Mouse (Mus musculus): ENCODE data around the gene Spata48.

Spata48 gene

DNA sequence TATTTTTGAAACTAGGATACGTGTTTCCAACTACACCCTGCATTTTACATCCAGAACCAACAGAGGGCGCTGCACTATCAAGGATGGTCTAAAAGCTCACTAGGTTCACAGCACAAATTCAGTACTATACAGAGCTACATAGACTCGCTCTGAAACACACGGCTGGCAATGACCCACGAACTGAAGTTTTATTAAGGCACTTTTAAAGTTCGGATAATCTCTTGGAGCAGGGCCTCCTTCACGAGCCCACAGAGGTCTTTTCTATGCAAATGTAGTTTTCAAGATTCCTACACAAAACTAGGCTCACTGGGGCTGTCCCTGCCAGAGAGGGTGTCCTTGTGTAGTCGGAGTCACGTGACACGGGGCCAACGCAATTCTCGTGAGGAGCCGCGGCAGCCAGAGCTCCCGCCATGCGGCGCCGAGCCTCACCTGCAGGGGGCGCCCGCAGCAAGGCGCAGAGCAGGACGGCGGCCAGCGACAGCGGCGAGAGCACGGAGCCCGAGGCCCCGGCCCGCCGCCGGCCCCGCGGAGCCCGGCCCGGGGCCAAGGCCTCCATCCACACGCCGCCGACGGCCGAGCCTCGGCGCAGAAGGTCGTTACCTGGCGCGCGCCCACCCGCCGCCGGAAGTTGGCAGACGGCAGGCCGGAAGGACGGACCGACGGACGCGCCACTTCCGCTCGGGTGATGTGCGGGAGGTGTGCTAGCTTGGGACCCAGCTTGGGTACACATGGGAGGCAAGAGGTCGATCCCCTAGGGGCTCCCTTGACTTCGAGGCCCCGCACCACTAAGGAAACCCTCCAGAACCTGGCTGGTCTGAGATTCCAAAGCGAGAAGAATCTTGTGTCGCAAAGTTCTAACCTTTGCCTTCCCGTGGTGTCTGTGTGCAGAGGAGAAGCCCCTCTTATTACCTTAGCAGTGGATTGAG is at the start of gene Spata48, which contains the start of gene Zpbp:
Gene Spata48 (plus strand): TSS at position 460 of the 926 bp plus-strand sequence.
Gene Zpbp (minus strand): TSS at position 774 of the 926 bp plus-strand sequence.
- peak; percentile 92 for DNase-seq

- DNase-seq, result no peak
Measured at GRCm38 (mm10) chr11:11414188-11414587, 47.7 kb upstream of the Spata48 start.

- no peak for DNase-seq
Measured at GRCm38 (mm10) chr11:11417356-11417755, 44.5 kb upstream of the Spata48 start.

GRCm38 (mm10) chr11:11455037-11455436 is 6.9 kb upstream of the Spata48 start:
- DNase-seq, result no peak

DNA sequence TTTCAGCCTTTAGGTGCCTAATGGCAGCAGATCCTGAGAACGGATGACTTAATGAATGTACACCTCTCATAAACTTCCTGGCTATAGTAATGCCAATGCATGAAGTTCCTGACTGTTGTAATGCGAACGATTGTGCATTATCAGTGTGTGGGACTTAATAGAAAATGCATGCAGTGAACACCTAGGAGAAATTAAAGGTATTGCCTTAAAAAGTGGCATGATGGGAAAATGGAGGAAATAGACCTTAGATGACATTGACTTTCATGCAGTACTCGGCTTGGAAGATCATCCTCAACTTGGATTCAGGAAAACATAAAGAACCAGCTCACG is 632 bp downstream of the Spata48 start:
- no peak for DNase-seq

DNA sequence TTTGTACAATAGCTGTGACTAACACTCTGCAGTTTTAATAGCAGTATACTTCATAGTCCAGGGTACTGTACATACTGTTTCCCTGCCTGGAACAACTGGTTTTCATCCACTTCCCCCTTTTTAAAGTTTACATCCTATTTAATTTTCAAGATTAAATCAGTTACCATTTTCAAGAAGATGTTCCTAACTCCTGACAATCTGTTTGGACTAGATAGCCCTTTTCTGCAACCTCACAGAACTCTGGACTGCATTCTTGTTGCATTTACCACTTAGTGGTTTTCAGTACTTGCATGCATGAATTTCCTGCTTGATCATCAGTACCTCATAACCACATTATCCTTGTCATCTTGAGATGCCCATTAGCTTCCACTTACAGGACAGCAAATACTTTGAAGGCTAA is 7.0 kb downstream of the Spata48 start:
- no peak for DNase-seq

GRCm38 (mm10) chr11:11484378-11484777 is 22.5 kb downstream of the Spata48 start:
- no peak for DNase-seq

GRCm38 (mm10) chr11:11492044-11492443 is 30.1 kb downstream of the Spata48 start:
- DNase-seq, result no peak

DNA sequence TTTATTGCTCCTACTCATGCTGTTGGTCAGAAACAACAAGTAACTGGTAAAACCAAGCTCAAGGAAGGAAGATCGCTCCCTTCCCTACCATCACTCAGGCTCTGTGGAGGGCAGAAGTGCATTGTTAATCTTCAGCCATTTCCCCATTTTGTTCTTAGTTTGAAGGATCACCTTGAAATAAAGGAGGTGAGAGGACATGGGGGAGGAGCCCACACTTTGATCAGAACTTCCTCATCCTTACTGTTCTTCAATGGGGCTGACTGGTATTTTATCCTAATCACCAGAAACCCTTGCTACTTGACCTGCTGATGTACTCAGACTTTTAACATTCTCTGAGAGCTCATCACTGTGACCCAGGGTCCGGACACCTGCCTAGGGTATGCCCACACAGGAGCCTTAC is 33.8 kb downstream of the Spata48 start:
- DNase-seq, result no peak

GRCm38 (mm10) chr11:11499944-11500343 is 38.0 kb downstream of the Spata48 start:
- DNase-seq, result no peak

DNA sequence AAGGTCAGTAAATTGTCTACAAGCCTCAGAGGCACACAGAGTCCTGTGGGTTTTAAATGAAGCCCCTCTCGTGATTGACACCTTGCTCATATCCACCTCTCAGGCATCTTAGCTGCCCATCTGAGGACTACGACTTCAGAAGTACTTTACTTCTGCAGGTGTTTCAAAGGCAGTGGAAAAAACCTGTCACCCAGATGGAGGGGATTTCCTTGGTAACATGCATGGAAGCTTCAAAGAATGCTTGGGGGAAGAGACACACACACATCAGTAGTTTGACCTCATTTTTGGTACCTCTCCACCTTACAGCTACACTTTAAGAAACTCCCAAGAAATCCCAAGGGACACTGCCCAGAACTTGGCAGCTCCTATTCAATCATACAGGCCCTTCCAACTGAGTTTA is 44.3 kb downstream of the Spata48 start:
- DNase-seq, result no peak

DNA sequence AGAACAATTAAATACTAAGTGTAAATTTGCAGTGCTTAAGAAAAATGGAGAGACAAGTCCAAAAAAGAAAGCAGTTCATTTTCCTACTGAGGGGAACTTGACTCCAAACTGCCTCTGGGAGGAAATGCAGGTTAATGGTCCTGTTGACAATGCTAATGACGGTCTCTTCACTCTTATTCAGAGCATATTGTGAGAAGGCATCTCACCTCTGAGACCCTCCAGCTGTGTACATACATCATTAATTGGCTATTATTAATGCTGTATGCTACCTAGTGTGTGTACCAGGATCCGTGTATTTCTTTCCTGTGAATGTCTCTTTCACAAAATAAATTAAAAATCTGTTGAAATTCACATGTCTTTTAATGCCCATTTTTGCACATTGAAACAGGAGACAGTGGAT is 47.5 kb downstream of the Spata48 start:
- no peak for DNase-seq

- no peak for DNase-seq
Measured at GRCm38 (mm10) chr11:11512056-11512455, 50.2 kb downstream of the Spata48 start.

DNA sequence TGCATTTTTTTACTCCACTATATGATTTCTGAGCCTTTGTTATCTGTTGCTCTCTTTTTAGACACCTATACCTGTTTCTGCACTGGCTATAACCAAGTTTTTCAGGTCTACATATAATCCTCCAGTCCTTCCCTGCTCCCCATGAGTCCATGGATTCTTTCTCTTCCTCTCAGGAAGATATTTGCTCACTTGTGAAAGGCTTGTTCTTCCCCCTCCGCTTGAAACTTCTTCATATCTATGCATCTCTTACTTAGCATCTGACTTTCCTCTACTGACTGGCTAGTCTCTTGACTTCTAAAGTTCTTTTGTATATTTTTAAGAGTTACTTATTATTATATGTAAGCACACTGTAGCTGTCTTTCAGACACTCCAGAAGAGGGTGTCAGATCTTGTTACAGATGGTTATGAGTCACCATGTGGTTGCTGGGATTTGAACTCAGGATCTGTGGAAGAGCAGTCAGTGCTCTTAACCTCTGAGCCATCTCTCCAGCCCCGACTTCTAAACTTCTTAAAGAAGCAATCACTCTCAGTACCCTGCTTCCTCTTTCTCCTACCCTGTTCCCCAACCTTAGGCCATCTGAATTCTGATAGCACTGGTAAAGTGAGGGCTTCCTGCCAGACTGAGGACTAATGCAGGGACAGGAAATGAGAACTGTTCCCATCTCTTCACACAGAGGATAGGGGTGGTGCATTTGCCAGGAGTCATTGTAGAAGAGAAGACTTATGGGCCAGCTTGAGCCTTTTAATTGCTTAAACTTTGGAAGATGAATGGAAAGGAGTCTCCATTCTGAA is 51.3 kb downstream of the Spata48 start:
- DNase-seq, result no peak

GRCm38 (mm10) chr11:11514920-11515319 is 53.0 kb downstream of the Spata48 start:
- no peak for DNase-seq

- DNase-seq, result no peak
Measured at GRCm38 (mm10) chr11:11517781-11518435, 56.0 kb downstream of the Spata48 start.

GRCm38 (mm10) chr11:11519255-11520243 is 57.7 kb downstream of the Spata48 start:
- DNase-seq, result no peak

GRCm38 (mm10) chr11:11521908-11522441 is 60.1 kb downstream of the Spata48 start:
- no peak for DNase-seq

DNA sequence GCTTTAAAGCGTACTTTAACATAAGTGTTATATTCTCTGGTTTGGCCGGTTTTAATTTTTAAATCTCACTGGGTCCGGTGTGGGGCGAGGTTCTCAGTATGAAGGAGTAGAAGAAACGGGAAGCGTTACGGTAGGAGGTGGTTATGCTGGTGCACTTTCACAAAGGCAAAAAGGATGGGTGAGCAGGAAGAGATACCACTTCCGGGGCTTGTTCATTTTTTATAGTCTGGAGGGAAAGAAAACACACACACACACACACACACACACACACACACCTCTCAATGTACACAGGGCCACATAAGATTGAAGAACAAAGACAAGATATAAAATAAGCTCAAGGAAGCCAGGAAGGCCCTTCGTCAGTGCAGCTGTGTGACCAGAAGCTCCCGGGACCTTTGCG is 66.9 kb downstream of the Spata48 start:
- DNase-seq, result no peak

DNA sequence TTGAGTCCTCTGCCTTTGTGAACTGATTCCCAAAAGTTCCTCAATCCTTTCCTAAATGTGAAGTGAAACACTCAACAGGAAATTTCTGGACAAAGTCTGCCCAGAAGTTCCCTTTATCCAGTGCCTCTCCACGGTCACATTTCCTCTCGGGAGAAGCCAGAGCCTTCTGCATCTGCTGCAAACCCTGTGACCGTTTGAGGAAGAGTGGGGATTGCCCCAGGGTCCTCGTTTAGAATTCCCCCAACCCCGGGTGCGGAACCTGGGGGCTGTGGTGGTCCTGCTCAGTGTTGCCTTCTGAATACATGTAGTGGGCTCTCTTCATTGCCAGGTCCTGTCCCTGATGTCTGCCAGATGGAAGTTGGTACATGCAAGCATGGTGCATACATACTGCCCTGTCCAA is 67.3 kb downstream of the Spata48 start:
- DNase-seq, result no peak

GRCm38 (mm10) chr11:11530126-11530525 is 68.2 kb downstream of the Spata48 start:
- DNase-seq, result no peak

DNA sequence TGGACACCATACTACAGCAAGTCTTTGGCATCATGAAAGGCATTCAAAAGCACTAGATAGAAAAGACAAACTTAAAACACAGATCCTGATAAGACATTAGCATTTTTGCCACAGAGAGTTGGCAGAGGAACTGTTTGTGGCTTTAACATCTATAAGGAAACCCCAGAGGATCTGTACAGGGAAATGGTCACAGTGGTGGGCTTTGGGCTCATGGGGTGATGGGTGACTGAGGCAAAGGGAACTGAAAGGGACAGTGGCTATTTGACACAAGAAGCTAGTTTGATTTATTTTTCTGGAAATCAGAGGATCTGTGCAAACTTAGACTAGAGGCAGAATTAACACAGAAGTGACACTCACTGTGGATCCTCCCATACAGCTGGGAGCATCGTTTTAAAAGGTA is 74.4 kb downstream of the Spata48 start:
- no peak for DNase-seq
